Mouse (Mus musculus) gastrocnemius, postnatal 10 days (tissue): ENCODE data around the gene Fam167b. TPM values are rescaled to one million over a fixed set of nuclear protein-coding genes. Genes with fewer than 3 reads are reported as not detected.

Experiments used
- DNase-seq: peaks from one replicate; pipeline ENCODE4 v3.0.0; 2021; ENCODE audit warnings: mixed read lengths
- total RNA-seq, 2 experiments: library from RNA; stranded (reverse); gene quantifications; 2 replicates each; pipeline ENCODE4 v1.2.3; 2021

The Fam167b gene
- total RNA-seq, 2 experiments from 2014 or later = 0.80 to 1.3 TPM

GRCm38 (mm10) chr4:129608426-129609025, 30.2 kb upstream of the Fam167b start:
- peak; percentile 77 for DNase-seq

GRCm38 (mm10) chr4:129600233-129601158, 22.1 kb upstream of the Fam167b start, which contains the start of the genes Eif3i and Tmem234:
Gene Eif3i (minus strand): TSS chr4:129600648.
Gene Tmem234 (plus strand): TSS chr4:129600668.
- peak; percentile 79 for DNase-seq

GRCm38 (mm10) chr4:129588865-129589264, 10.5 kb upstream of the Fam167b start:
- DNase-seq = no peak

GRCm38 (mm10) chr4:129586943-129587342, 8.6 kb upstream of the Fam167b start:
- DNase-seq = no peak

GRCm38 (mm10) chr4:129585773-129586172, 7.4 kb upstream of the Fam167b start:
- no peak for DNase-seq

- peak; percentile 89 for DNase-seq
Measured at GRCm38 (mm10) chr4:129584884-129585608, 6.7 kb upstream of the Fam167b start.

GRCm38 (mm10) chr4:129584370-129584769, 6.0 kb upstream of the Fam167b start:
- no peak for DNase-seq

- no peak for DNase-seq
Measured at GRCm38 (mm10) chr4:129582251-129582650, 3.9 kb upstream of the Fam167b start.

GRCm38 (mm10) chr4:129580347-129580746, 2.0 kb upstream of the Fam167b start:
- no peak for DNase-seq

- DNase-seq = no peak
Measured at GRCm38 (mm10) chr4:129577688-129578087, 661 bp downstream of the Fam167b start.

- DNase-seq = peak; percentile 73
Measured at GRCm38 (mm10) chr4:129576863-129577491, 1.4 kb downstream of the Fam167b start.

GRCm38 (mm10) chr4:129575171-129575844, 3.0 kb downstream of the Fam167b start:
- no peak for DNase-seq

- no peak for DNase-seq
Measured at GRCm38 (mm10) chr4:129573430-129573829, 4.9 kb downstream of the Fam167b start, which contains the start of gene Lck. Gene Lck (minus strand): TSS chr4:129573641.

GRCm38 (mm10) chr4:129573093-129573370, 5.3 kb downstream of the Fam167b start:
- no peak for DNase-seq

GRCm38 (mm10) chr4:129572236-129573092, 5.9 kb downstream of the Fam167b start:
- DNase-seq = no peak

- no peak for DNase-seq
Measured at GRCm38 (mm10) chr4:129571551-129572084, 6.7 kb downstream of the Fam167b start.

GRCm38 (mm10) chr4:129570028-129570427, 8.3 kb downstream of the Fam167b start:
- DNase-seq = no peak

- DNase-seq = no peak
Measured at GRCm38 (mm10) chr4:129568366-129568765, 10.0 kb downstream of the Fam167b start.

GRCm38 (mm10) chr4:129565139-129565538, 13.2 kb downstream of the Fam167b start:
- no peak for DNase-seq

GRCm38 (mm10) chr4:129563718-129564117, 14.6 kb downstream of the Fam167b start:
- no peak for DNase-seq
